8 mouse cellular contexts compared by ENCODE assay signal in genomic region chr14:62003013-62003781, GRCm38 (mm10).
DNase-seq lines count a peak whose midpoint lies in the region; ATAC-seq lines count a peak whose summit lies in the region.

No protein-coding gene starts in this region.

- peak overlapping the region; percentile 30; the same call in 1 of the 2 replicates for H3K27ac ChIP-seq in hindbrain, embryonic 14.5 days
- H3K27ac ChIP-seq in midbrain, embryonic 13.5 days, result 0 out of 2 replicates have a peak overlapping the region, but pooled peaks have one; percentile 10

- H3K4me3 ChIP-seq in hindbrain, embryonic 14.5 days (replicated peaks; ENCODE audit: low read length), result no peak overlapping the region
- no peak overlapping the region for H3K4me3 ChIP-seq in midbrain, embryonic 13.5 days (replicated peaks)

- DNase-seq in adrenal gland, postnatal 25 days, result peak; percentile 10
- DNase-seq in adrenal gland, adult (ENCODE audit: inconsistent age in 2 of 2, low spot score in 1 of 2), result no peak
- DNase-seq in embryo, embryonic 10 days (ENCODE audit: low spot score), result peak; percentile 24
- DNase-seq in hindbrain, embryonic 14.5 days (ENCODE audit: low spot score), result peak; percentile 55
- DNase-seq in layer of hippocampus, postnatal 36 days, result peak; percentile 17 to 36
- DNase-seq in testis, postnatal 14 days (ENCODE audit: low spot score), result peak; percentile 24
- DNase-seq in urinary bladder, adult 2 months (ENCODE audit: low spot score), result no peak

- peak overlapping the region; percentile 33 for H3K4me2 ChIP-seq in hindbrain, embryonic 14.5 days (replicated peaks)
- peak overlapping the region; percentile 31 for H3K4me2 ChIP-seq in midbrain, embryonic 13.5 days (replicated peaks)

- WGBS in hindbrain, embryonic 14.5 days, result 23% methylated on average over 16 of the region's 16 CpGs
- WGBS in midbrain, embryonic 13.5 days, result 22% methylated on average over 16 of the region's 16 CpGs

- peaks cover 26% of the 10 kb centered on the region for H3K4me1 ChIP-seq in hindbrain, embryonic 14.5 days (replicated peaks; ENCODE audit: control insufficient read depth, insufficient read depth, low read length)
- H3K4me1 ChIP-seq in midbrain, embryonic 13.5 days (replicated peaks), result peaks cover 23% of the 10 kb centered on the region

- no peaks in the 10 kb centered on the region for H3K36me3 ChIP-seq in hindbrain, embryonic 14.5 days (replicated peaks; ENCODE audit: control insufficient read depth, insufficient read depth)
- H3K36me3 ChIP-seq in midbrain, embryonic 13.5 days, result no peaks in the 10 kb centered on the region

- H3K27me3 ChIP-seq in hindbrain, embryonic 14.5 days (ENCODE audit: control insufficient read depth, insufficient read depth, low read length), result no peaks in the 10 kb centered on the region
- H3K27me3 ChIP-seq in midbrain, embryonic 13.5 days, result no peaks in the 10 kb centered on the region

- no peak overlapping the region for H3K9ac ChIP-seq in hindbrain, embryonic 14.5 days
- H3K9ac ChIP-seq in midbrain, embryonic 13.5 days (replicated peaks), result no peak overlapping the region

- peak; percentile 77; the same call in 1 of the 2 replicates for ATAC-seq in hindbrain, embryonic 14.5 days (ENCODE audit: low FRiP score)
- peak; percentile 81 for ATAC-seq in midbrain, embryonic 13.5 days

- H3K9me3 ChIP-seq in hindbrain, embryonic 14.5 days (ENCODE audit: control insufficient read depth, low read length), result no peaks in the 10 kb centered on the region
- no peaks in the 10 kb centered on the region for H3K9me3 ChIP-seq in midbrain, embryonic 13.5 days

Comparison
In these comparisons a context has a peak if more than half of its experiments do, and no peak if none do; other contexts are left out.
1. DNase-seq: peak in adrenal gland, postnatal 25 days (single experiment), embryo, embryonic 10 days (single experiment), hindbrain, embryonic 14.5 days (single experiment), layer of hippocampus, postnatal 36 days (2 of 2) and testis, postnatal 14 days (single experiment); none in adrenal gland, adult (0 of 2) and urinary bladder, adult 2 months (single experiment).